Mouse (Mus musculus) thymus, postnatal 14 days (tissue): ENCODE measurements around the gene Nfu1.
"Not testable (repeated sequence)": the region's sequence is repeated elsewhere in the genome, so short reads cannot be mapped to it uniquely, and the experiment has no call there.

Experiments
- DNase-seq: peaks from one replicate; pipeline ENCODE4 v3.0.0; 2021

Gene Nfu1

GRCm38 (mm10) chr6:87026980-87027379, 17.9 kb downstream of the Nfu1 start:
- DNase-seq, result no peak

GRCm38 (mm10) chr6:87028881-87029280, 19.8 kb downstream of the Nfu1 start:
- DNase-seq, result peak; percentile 24

DNA sequence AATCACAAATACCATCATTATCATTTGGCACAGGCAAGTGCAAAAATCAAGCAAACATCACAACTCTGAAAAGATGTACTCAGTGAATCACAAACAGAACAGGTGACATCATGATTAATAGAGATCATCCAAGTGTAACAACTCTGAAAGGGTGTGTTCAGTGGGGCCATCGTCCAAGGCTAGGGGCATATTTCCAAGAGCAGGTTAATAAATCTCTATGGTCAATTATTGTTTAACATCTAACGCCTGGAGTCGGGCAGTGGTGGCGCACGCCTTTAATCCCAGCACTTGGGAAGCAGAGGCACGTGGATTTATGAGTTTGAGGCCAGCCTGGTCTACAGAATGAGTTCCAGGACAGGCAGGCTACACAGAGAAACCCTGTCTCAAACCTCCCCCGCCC, 22.3 kb downstream of the Nfu1 start:
- DNase-seq, result not testable (repeated sequence)

DNA sequence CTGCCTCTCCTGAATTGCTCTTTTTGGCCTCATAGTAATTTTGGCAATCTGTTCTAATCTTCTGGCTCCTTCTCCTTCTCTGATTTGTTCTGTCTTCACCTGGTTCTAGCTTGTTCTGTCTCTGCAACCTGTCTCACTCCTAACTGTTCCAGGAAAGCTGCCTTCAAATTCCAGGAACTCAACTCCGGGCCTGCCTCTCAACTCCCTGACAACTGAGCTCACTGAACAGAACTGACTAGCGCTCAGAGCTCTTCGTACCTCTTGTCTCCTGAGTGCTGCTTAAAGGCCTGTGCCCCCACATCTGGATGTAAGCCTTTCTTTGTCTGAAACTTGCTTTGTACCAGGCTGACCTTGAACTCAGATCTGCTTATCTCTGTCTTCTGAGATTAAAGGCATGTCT, 23.4 kb downstream of the Nfu1 start:
- DNase-seq, result no peak

DNA sequence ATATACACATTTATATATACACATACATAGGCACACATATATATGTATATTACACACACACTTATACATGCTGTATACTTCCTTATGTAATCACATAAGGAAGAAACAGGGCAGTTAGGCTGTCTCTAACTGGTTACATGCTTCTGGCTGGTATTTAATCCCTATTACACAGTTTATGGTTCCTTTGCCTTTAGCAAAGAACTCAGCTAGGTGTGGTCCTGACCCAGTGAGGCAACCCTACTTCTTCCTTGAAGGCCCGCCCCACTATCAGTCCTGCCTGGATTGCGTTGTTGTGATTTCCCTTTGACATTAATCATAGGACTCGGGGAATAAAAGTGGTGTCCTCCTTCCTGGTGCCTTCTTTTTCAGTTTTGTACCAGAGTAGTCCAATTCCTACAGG, 25.4 kb downstream of the Nfu1 start:
- DNase-seq, result no peak

DNA sequence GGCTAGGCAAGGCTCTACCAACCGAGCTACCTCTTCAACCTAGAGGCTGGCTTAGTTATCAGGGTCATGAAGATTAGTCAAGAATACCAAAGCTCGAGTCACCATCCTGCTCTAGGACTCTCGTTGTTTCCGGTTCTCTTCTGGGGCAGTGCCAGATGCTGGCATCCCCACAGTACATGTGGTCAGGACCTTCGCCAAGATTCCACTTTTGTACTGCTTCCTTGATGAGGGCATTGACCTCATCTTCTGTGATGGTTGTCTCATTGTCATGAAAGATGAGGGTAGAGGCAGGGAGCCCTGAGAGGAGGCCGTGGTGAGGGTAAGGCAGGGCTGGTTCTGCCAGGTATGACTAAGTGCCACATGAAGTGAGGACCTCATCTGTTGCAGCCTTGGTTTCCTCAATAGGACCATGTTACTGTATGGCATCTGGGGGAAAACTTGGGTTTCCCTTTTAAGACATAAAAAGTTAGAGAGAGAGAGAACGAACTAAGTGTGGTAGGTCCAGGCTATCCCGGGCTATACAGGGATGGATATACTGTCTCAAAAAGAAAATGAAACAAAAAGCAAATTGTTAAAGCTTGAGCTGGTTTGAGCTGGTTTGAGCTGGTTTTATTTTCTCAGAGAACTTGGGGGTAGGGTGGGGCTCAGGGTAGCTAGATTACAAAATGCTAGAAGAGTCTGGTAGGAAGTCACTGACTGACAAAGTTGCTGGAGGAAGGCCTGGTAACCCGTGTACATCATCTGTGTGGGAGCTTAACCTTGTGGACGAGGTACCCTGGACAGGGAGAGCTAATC, 29.0 kb downstream of the Nfu1 start:
- DNase-seq, result no peak

- DNase-seq, result no peak
Measured at GRCm38 (mm10) chr6:87039161-87039560, 30.1 kb downstream of the Nfu1 start.

- peak; percentile 69 for DNase-seq
Measured at GRCm38 (mm10) chr6:87040971-87041370, 31.9 kb downstream of the Nfu1 start.

- DNase-seq, result no peak
Measured at GRCm38 (mm10) chr6:87041431-87041830, 32.4 kb downstream of the Nfu1 start.

GRCm38 (mm10) chr6:87042004-87042336, 32.9 kb downstream of the Nfu1 start:
- DNase-seq, result no peak

DNA sequence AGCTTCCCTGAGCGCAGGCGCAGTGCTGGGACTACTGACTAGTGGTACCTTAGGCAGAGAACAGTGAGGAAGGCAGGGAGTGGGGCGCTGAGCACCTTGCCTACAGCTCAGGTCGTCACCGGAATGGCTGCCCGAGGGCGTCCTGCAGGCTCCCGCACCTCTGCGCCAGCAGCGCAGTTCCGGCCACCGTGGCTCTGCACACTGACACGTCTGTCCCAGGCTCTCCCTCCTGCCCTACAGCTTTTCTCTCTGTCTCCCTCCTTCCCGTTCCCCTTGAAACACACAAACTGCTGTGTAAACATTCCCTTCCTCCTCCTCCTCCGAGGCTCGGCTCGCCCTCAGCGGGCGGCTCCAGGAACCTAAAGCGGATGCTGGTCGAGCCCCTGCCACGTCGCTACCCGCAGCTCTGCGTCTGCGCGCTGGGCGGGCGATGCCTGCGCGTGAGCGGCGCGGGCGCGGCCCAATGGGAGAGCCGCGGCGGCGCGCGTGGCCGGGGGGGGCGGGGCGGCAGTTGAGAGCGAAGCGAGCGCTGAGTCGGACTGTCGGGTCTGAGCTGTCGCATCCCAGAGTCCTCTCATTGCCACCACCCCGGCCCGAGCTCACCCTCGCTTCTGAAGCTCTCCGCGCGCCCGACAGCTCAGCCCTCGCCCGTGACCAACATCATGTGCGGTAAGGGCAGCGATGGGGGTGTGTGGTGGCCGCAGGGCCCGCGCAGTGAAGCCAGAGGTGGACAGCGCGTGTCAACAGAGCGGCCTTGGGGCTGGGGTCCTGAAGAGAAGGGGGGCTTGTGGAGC, 33.5 kb downstream of the Nfu1 start, which contains the start of gene Gfpt1:
Gfpt1 (plus strand) TSS at position 510 of the 794 bp plus-strand sequence.
- peak; percentile 97 for DNase-seq

- DNase-seq, result no peak
Measured at GRCm38 (mm10) chr6:87043131-87043516, 34.1 kb downstream of the Nfu1 start.

DNA sequence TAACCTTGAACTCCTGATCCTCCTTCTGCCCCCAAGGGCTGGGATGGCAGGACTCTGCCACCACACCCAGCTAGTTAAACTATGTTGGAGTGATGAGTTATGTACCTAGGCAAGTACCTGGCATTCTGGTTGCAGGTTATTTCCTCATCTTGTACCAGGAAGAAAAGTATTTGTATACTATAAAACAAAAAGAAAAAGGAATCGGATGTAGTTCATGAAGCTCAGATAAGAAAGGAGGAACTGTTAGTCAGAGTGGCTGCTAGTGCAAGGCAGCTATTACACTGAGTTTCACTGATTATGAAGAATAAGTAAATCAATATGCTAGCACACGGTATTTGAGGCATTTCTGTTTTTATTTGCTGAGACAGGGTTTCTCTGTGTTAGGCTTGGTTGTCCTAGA, 35.9 kb downstream of the Nfu1 start:
- DNase-seq, result no peak

DNA sequence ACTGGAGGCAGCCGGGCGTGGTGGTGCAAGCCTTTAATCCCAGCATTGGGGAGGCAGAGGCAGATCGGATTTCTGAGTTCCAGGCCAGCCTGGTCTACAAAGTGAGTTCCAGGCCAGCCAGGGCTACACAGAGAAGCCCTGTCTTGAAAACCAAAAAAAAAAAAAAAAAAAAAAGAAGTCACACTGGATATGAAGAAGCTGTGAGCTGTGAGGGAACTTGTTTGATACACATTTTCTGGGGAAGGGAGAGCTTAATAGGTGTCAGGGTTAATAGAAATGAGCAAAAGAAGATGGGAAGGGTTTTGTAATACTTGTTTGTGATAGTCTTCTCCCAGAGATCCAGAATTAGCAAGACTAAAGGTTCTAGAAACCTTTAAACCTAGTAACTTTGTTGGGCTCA, 36.5 kb downstream of the Nfu1 start:
- no peak for DNase-seq

DNA sequence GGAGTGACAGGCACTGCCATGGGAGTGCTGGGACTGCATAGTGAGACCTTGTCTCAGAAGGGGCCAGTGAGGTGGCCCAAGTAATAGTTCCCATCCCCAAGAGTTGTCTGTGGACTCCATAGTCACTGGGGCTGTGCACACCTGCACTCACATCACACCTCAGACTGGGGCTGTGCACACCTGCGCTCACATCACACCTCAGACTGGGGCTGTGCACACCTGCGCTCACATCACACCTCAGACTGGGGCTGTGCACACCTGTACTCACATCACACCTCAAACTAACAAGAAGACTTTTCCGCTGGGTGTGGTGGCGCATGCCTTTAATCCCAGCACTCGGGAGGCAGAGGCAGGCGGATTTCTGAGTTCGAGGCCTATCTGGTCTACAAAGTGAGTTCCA, 39.7 kb downstream of the Nfu1 start:
- not testable (repeated sequence) for DNase-seq

GRCm38 (mm10) chr6:87051886-87052425, 42.9 kb downstream of the Nfu1 start:
- no peak for DNase-seq

GRCm38 (mm10) chr6:87054193-87054592, 45.2 kb downstream of the Nfu1 start:
- DNase-seq, result no peak

DNA sequence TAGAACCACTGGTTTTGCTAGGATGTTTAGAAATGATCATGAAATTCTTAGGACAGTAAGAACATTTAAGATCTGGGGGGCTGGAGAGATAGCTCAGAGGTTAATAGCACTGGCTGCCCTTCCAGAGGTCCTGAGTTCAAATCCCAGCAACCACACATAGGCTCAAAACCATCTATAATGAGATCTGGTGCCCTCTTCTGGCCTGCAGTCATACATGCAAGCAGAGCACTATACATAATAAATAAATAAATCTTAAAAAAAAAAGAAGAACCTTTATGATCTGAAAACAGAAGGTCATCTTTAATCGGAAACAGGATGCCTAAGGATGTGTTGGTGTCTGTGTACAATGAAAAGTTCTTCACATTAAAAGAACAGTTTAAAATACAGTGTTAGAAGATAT, 50.7 kb downstream of the Nfu1 start:
- no peak for DNase-seq

DNA sequence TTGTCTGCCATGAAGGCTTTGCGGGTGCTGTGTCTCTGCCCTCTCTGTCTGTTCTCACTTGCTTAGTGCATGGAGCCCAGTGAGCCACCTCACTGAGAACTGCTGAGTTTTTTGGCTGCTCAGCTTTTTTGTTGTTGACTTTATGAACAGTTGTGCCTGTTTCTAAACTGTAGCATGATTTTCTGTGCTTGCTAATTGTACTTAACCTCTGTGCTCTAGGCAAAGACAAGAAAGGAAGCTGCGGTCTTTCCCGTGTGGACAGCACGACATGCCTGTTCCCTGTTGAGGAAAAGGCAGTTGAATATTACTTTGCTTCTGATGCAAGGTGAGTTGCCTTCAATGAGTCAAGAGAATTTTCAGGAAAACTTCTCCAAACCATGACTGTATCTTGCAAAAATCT, 54.5 kb downstream of the Nfu1 start:
- no peak for DNase-seq

DNA sequence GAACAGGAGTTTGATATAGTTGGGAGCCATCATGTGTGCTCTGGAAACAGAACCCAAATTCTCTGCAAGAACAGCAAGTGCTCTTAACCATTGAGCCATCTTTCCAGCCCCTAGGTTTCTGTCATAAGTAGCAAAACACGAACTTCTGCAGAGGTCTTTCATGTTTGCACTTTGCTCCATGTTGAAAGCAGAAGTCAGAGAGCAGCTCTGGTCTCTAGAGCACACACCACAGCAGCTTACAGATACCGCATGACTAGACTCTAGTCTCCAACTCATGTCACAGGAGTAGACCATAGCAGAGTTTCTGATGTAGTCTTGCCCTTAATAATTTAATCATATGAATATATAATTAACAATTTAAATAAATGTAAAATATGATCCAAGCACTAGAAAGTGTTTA, 59.2 kb downstream of the Nfu1 start:
- no peak for DNase-seq

GRCm38 (mm10) chr6:87069195-87069900, 60.3 kb downstream of the Nfu1 start:
- DNase-seq, result no peak

GRCm38 (mm10) chr6:87070641-87071040, 61.6 kb downstream of the Nfu1 start:
- no peak for DNase-seq

DNA sequence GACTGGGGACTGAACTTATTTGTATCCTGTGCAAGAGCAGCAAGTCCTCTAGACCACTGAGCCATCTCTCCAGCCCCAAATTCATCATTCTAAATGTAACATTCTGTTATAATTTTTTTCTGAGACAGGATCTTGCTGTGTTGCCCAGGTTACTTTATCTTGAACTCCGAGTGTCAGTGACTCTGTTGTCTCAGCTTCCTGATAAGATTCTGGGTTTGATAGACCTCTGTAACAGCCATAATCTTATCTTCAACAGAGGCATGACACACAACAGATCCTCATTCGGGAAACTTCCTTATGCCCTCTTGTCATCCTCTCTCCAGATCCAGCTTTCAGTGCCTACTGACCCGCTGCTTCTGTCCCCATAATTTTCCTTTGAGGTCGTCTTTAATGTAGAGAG, 63.7 kb downstream of the Nfu1 start:
- DNase-seq, result no peak
